Mouse (Mus musculus) C2C12 (cell line): Measurements from ENCODE around the gene Senp1. TPM values are rescaled to one million over a fixed set of nuclear protein-coding genes. Genes with fewer than 3 reads are reported as not detected.

ENCODE experiments used
- H3K27me3 ChIP-seq: one replicate; pipeline ENCODE4 v1.6.1; 2011; ENCODE audit not compliant: control insufficient read depth, insufficient read depth, insufficient read length
- H3K36me3 ChIP-seq: one replicate; pipeline ENCODE4 v1.6.1; 2011; ENCODE audit not compliant: control insufficient read depth, insufficient read depth
- H3K4me3 ChIP-seq: one replicate; pipeline ENCODE4 v1.5.1; 2011; ENCODE audit warnings: mild to moderate bottlenecking, control low read depth; ENCODE audit not compliant: poor library complexity, insufficient read depth, severe bottlenecking
- H3K79me2 ChIP-seq: one replicate; pipeline ENCODE4 v1.6.1; 2011; ENCODE audit not compliant: control insufficient read depth, insufficient read depth
- H3K79me3 ChIP-seq: one replicate; pipeline ENCODE4 v1.6.1; 2011; ENCODE audit warnings: low read depth, control low read depth
- H3ac ChIP-seq: one replicate; pipeline ENCODE3; 2011; ENCODE audit warnings: low read depth; ENCODE audit not compliant: control insufficient read depth, insufficient read length
- CEBPB ChIP-seq: IDR thresholded peaks from one replicate; pipeline ENCODE4 v1.6.1; 2011; ENCODE audit warnings: low read depth, mild to moderate bottlenecking, control low read depth, moderate library complexity
- CTCF ChIP-seq: IDR thresholded peaks from one replicate; pipeline ENCODE4 v1.5.1; 2011; ENCODE audit not compliant: control insufficient read depth, insufficient read depth, insufficient read length
- FOSL1 ChIP-seq: IDR thresholded peaks from one replicate; pipeline ENCODE4 v1.8.0; 2011; ENCODE audit warnings: mild to moderate bottlenecking, low read length; ENCODE audit not compliant: poor library complexity, insufficient read depth, severe bottlenecking
- MAX ChIP-seq: IDR thresholded peaks from one replicate; pipeline ENCODE4 v1.6.1; 2011; ENCODE audit warnings: mild to moderate bottlenecking, control low read depth
- MYOD1 ChIP-seq: IDR thresholded peaks from one replicate; pipeline ENCODE4 v1.6.1; 2011; ENCODE audit warnings: low read depth; ENCODE audit not compliant: control insufficient read depth, insufficient read length
- MYOG ChIP-seq: IDR thresholded peaks from one replicate; pipeline ENCODE4 v1.6.1; 2011; ENCODE audit not compliant: control insufficient read depth, insufficient read length; ENCODE audit errors: extremely low read depth
- USF1 ChIP-seq: IDR thresholded peaks from one replicate; pipeline ENCODE4 v1.6.1; 2011; ENCODE audit warnings: low read depth, mild to moderate bottlenecking, control low read depth, moderate library complexity
- polyA plus RNA-seq: library from polyadenylated mRNA; unstranded; fragments of >200 nt; fragmentation: generic; extraction: Trizol; gene quantifications from one replicate; pipeline ENCODE4 v1.2.1, GENCODE M21; 2012; ENCODE audit warnings: missing spikeins

Senp1 gene
- polyA plus RNA-seq, 1 experiment = 21.7 TPM

- Histone ChIP-seq H3K4me3 (no peak overlapping the region), H3K79me3 (peaks cover 1% of the 10 kb centered on the region), H3ac (no peak overlapping the region), H3K79me2 (peaks cover 45% of the 10 kb centered on the region), H3K36me3 (peaks cover 98% of the 10 kb centered on the region), H3K27me3 (no peaks in the 10 kb centered on the region)
- TF ChIP-seq CEBPB (no peak), FOSL1 (no peak), MYOD1 (no peak), MAX (no peak), USF1 (no peak), MYOG (no peak), CTCF (no peak)
These were observed 23.2 kb downstream of the Senp1 start for GRCm38 (mm10) chr15:98070376-98070775.

GRCm38 (mm10) chr15:98069566-98070245 lies 23.8 kb downstream of the Senp1 start:
- Histone ChIP-seq H3K4me3 (no peak overlapping the region), H3K79me2 (peaks cover 45% of the 10 kb centered on the region), H3K27me3 (no peaks in the 10 kb centered on the region), H3K36me3 (peaks cover 98% of the 10 kb centered on the region), H3ac (no peak overlapping the region), H3K79me3 (peaks cover 1% of the 10 kb centered on the region)
- TF ChIP-seq MYOD1 (no peak), MYOG (no peak), CEBPB (no peak), MAX (no peak), FOSL1 (no peak), CTCF (no peak), USF1 (no peak)

- peaks cover 38% of the 10 kb centered on the region for H3K79me2 ChIP-seq
- H3ac ChIP-seq = no peak overlapping the region
- no peak overlapping the region for H3K4me3 ChIP-seq
- H3K36me3 ChIP-seq = peaks cover 97% of the 10 kb centered on the region
- peaks cover 1% of the 10 kb centered on the region for H3K79me3 ChIP-seq
- H3K27me3 ChIP-seq = no peaks in the 10 kb centered on the region
- no peak for TF ChIP-seq MYOD1
- TF ChIP-seq USF1 = no peak
- TF ChIP-seq CTCF = no peak
- TF ChIP-seq FOSL1 = no peak
- TF ChIP-seq MAX = no peak
- TF ChIP-seq CEBPB = no peak
- TF ChIP-seq MYOG = no peak
These were observed 25.0 kb downstream of the Senp1 start for GRCm38 (mm10) chr15:98068506-98068905.

GRCm38 (mm10) chr15:98067492-98067891 lies 26.1 kb downstream of the Senp1 start:
- Histone ChIP-seq H3K27me3 (no peaks in the 10 kb centered on the region), H3K79me2 (peaks cover 28% of the 10 kb centered on the region), H3K4me3 (no peak overlapping the region), H3K36me3 (peaks cover 97% of the 10 kb centered on the region), H3ac (no peak overlapping the region), H3K79me3 (no peaks in the 10 kb centered on the region)
- TF ChIP-seq CTCF (no peak), MYOD1 (no peak), USF1 (no peak), CEBPB (no peak), MAX (no peak), FOSL1 (no peak), MYOG (no peak)

GRCm38 (mm10) chr15:98066602-98067001 lies 26.9 kb downstream of the Senp1 start:
- Histone ChIP-seq H3K79me2 (peaks cover 19% of the 10 kb centered on the region), H3K4me3 (no peak overlapping the region), H3ac (no peak overlapping the region), H3K27me3 (no peaks in the 10 kb centered on the region), H3K79me3 (no peaks in the 10 kb centered on the region), H3K36me3 (peaks cover 96% of the 10 kb centered on the region)
- no peak for TF ChIP-seq MYOG
- no peak for TF ChIP-seq MYOD1
- no peak for TF ChIP-seq FOSL1
- TF ChIP-seq CEBPB = no peak
- TF ChIP-seq CTCF = no peak
- no peak for TF ChIP-seq MAX
- no peak for TF ChIP-seq USF1

- Histone ChIP-seq H3K79me2 (peaks cover 12% of the 10 kb centered on the region), H3K27me3 (no peaks in the 10 kb centered on the region), H3K36me3 (peaks cover 98% of the 10 kb centered on the region), H3K4me3 (no peak overlapping the region), H3K79me3 (no peaks in the 10 kb centered on the region), H3ac (no peak overlapping the region)
- TF ChIP-seq MAX (no peak), MYOD1 (no peak), USF1 (no peak), CEBPB (no peak), CTCF (no peak), FOSL1 (no peak), MYOG (no peak)
These were observed 27.7 kb downstream of the Senp1 start for GRCm38 (mm10) chr15:98065881-98066280.
